Mouse (Mus musculus) heart, embryonic 15.5 days (tissue): ENCODE measurements around the gene Cxcl12. TPM values are rescaled to one million over a fixed set of nuclear protein-coding genes. Genes with fewer than 3 reads are reported as not detected.

Experiments
- ATAC-seq: fragments of 200-750 bp; cut with Nextera tagmentation; replicated peaks from 2 replicates; pipeline ENCODE4 v1.8.0; 2017; ENCODE audit warnings: low read depth, moderate TSS enrichment; ENCODE audit not compliant: insufficient number of reproducible peaks, insufficient read depth, low FRiP score
- H3K27ac ChIP-seq: fragments of 300-500 bp; sonication (generic); 2 replicates; pipeline ENCODE4 v1.5.1; 2015; ENCODE audit warnings: mild to moderate bottlenecking, inconsistent platforms
- H3K27me3 ChIP-seq: fragments of 300-500 bp; sonication (generic); 2 replicates; pipeline ENCODE4 v1.6.1; 2015; ENCODE audit warnings: inconsistent platforms
- H3K36me3 ChIP-seq: fragments of 300-500 bp; sonication (generic); 2 replicates; pipeline ENCODE4 v1.6.1; 2015; ENCODE audit warnings: mild to moderate bottlenecking, inconsistent platforms
- H3K4me1 ChIP-seq: fragments of 300-500 bp; sonication (generic); replicated peaks from 2 replicates; pipeline ENCODE4 v1.6.1; 2015; ENCODE audit warnings: inconsistent platforms
- H3K4me2 ChIP-seq: fragments of 300-500 bp; sonication (generic); 2 replicates; pipeline ENCODE4 v1.6.1; 2015; ENCODE audit warnings: inconsistent platforms, mild to moderate bottlenecking, moderate library complexity
- H3K4me3 ChIP-seq: fragments of 300-500 bp; sonication (generic); 2 replicates; pipeline ENCODE4 v1.5.1; 2015; ENCODE audit warnings: mild to moderate bottlenecking, inconsistent platforms
- H3K9ac ChIP-seq: fragments of 300-500 bp; sonication (generic); 2 replicates; pipeline ENCODE4 v1.6.1; 2015; ENCODE audit warnings: mild to moderate bottlenecking, inconsistent platforms
- H3K9me3 ChIP-seq: fragments of 300-500 bp; sonication (generic); replicated peaks from 2 replicates; pipeline ENCODE4 v1.6.1; 2016; ENCODE audit warnings: inconsistent platforms
- WGBS: fragments of 180-500 bp; shearing (Covaris S2); methylation state at CpG from one replicate; pipeline ENCODE4 v1.1.7; 2015; ENCODE audit warnings: mixed read lengths; 5-methylcytosine and 5-hydroxymethylcytosine counted together
- polyA plus RNA-seq: library from polyadenylated mRNA; unstranded; fragments of >200 nt; fragmentation: Nextera tagmentation; extraction: Ambion mirVana; gene quantifications from 2 replicates; pipeline ENCODE4 v1.2.1, GENCODE M21; 2015

The Cxcl12 gene
- polyA plus RNA-seq, 1 experiment from 2014 or later, result 128 TPM

GRCm38 (mm10) chr6:117159710-117160690 lies 8.3 kb upstream of the Cxcl12 start:
- 67% methylated on average over 16 of the region's 16 CpGs for WGBS
- Histone ChIP-seq H3K9me3 (no peaks in the 10 kb centered on the region), H3K4me2 (no peak overlapping the region), H3K4me3 (no peak overlapping the region), H3K4me1 (no peaks in the 10 kb centered on the region), H3K9ac (no peak overlapping the region), H3K27me3 (peaks cover 20% of the 10 kb centered on the region), H3K27ac (no peak overlapping the region), H3K36me3 (no peaks in the 10 kb centered on the region)
- no peak for ATAC-seq

DNA sequence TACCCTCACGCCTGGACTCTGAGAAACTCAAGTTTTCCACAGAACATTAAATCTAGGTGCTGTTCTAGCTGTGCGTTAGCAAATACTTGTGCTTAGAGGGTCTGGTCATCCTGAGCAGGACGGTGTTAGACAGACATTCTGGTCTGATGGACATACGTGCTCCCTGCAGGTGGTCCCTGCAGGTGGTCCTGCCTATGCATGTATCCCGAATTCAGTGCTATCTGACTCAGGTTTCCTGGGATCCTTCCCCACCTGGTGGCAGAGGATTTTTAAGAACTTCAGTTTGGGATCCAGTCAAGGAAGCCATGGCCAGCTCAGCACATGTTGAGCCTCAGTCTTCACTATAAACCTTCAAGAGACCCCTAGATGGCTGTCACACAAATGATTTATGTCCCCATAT lies 4.8 kb upstream of the Cxcl12 start:
- no peak for ATAC-seq
- H3K27me3 ChIP-seq, result peaks cover 27% of the 10 kb centered on the region
- H3K4me2 ChIP-seq, result no peak overlapping the region
- no peaks in the 10 kb centered on the region for H3K36me3 ChIP-seq
- no peak overlapping the region for H3K4me3 ChIP-seq
- H3K27ac ChIP-seq, result no peak overlapping the region
- WGBS, result 70% methylated on average over 5 of the region's 5 CpGs
- H3K4me1 ChIP-seq, result peaks cover 12% of the 10 kb centered on the region
- H3K9ac ChIP-seq, result no peak overlapping the region
- H3K9me3 ChIP-seq, result no peaks in the 10 kb centered on the region

GRCm38 (mm10) chr6:117166581-117167425 lies 1.5 kb upstream of the Cxcl12 start:
- Histone ChIP-seq H3K27me3 (peaks cover 45% of the 10 kb centered on the region), H3K4me2 (peak overlapping the region; percentile 92), H3K9me3 (no peaks in the 10 kb centered on the region), H3K9ac (no peak overlapping the region), H3K4me1 (peaks cover 22% of the 10 kb centered on the region), H3K4me3 (peak overlapping the region; percentile 67), H3K36me3 (no peaks in the 10 kb centered on the region), H3K27ac (no peak overlapping the region)
- 3% methylated on average over 16 of the region's 16 CpGs for WGBS
- peak; percentile 55; the same call in 1 of the 2 replicates for ATAC-seq

GRCm38 (mm10) chr6:117167426-117167730 lies 957 bp upstream of the Cxcl12 start:
- Histone ChIP-seq H3K4me2 (peak overlapping the region; percentile 92), H3K4me3 (peak overlapping the region; percentile 67), H3K36me3 (no peaks in the 10 kb centered on the region), H3K9me3 (no peaks in the 10 kb centered on the region), H3K4me1 (peaks cover 22% of the 10 kb centered on the region), H3K27me3 (peaks cover 46% of the 10 kb centered on the region), H3K9ac (no peak overlapping the region), H3K27ac (0 out of 2 replicates have a peak overlapping the region, but pooled peaks have one; percentile 65)
- 15% methylated on average over 7 of the region's 7 CpGs for WGBS
- ATAC-seq, result no peak

DNA sequence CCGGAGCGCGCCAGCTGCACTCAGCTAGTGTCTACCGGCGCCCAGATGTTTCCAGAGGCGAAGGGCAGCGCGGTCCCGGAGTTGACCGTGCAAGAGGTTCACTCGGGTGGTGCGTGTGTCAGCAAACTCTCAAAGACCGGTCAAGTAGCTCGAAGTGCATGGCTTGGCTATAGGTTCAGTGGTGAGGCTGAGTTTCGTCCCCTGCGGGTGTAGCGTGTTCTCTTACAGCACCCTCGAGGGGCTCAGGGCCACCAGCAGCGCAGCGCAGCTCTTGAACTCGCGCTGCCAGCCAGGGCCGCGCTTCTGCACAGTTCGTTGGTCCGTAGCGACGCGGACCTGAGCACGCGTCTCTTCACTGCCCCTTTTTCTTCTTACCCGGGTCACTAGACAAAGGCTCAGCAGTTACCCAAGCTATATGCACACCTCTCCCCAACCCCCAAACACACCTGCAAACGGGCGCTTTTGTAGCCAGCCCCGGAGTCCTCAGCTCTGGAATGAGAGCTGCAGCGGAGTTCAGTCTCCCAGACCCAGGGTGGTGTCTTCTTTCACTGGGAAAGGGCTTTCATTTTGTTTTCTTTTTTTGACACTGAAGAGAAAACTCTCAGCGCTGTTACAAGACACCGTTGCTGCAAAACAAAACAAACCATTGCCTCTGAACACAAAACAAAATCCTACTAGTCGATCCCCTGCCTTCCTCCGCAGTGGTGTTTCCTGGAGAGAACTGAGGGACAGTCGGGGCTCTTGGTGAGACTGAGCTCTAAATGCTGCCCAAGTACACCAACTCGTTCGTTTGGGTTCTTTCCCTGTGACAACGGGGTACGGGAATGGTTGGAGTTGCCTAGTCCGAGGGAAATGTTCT lies 945 bp downstream of the Cxcl12 start:
- Histone ChIP-seq H3K9ac (peak overlapping the region; percentile 74), H3K27me3 (peaks cover 46% of the 10 kb centered on the region), H3K36me3 (no peaks in the 10 kb centered on the region), H3K4me3 (peak overlapping the region; percentile 67), H3K27ac (peak overlapping the region; percentile 65), H3K4me2 (peak overlapping the region; percentile 92), H3K9me3 (no peaks in the 10 kb centered on the region), H3K4me1 (peaks cover 27% of the 10 kb centered on the region)
- ATAC-seq, result no peak
- WGBS, result 1% methylated on average over 46 of the region's 46 CpGs

DNA sequence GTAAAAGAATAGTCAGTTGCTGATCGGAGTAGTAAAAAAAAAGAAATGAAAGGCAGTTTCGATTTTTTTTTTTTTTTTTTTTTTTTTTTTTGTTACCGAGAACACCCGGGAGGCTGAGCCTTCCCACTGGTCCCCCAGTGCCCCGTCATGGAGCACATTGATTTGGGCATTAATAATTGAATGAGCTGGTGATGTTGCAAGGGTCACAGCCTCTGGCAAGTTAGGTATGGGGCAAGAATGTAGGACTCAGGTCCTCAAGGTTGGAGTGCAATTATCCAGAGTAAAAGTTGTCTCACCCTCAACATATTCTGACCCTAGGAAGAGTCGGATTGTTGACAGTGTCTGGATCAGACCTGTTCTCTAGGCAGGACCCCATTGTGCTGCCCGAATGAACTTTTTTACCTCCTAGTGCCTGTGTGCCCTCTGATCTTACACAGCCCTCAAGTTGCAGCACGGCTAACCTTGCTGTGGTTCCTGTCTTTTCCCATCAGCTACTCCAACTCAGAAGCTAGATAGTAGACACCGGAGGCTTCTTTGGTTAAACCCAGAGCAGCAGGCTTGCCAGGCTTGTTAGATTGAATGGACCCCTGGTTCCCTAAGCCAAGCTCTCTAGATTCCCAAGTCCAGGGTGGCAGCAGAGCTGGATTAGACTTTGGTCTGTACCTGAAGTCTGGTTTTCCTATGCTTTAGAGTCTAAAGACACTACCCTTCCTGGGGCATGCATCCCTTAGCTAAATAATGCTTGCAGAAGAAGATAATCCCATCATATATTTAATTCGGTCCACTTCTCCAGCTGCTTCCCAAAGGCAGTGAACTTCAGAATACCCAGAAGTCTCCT lies 1.8 kb downstream of the Cxcl12 start:
- H3K4me2 ChIP-seq, result peak overlapping the region; percentile 92
- no peaks in the 10 kb centered on the region for H3K36me3 ChIP-seq
- H3K9me3 ChIP-seq, result no peaks in the 10 kb centered on the region
- H3K9ac ChIP-seq, result peak overlapping the region; percentile 74
- 31% methylated on average over 10 of the region's 10 CpGs for WGBS
- H3K27ac ChIP-seq, result no peak overlapping the region
- peaks cover 46% of the 10 kb centered on the region for H3K27me3 ChIP-seq
- peaks cover 27% of the 10 kb centered on the region for H3K4me1 ChIP-seq
- peak overlapping the region; percentile 67 for H3K4me3 ChIP-seq
- ATAC-seq, result no peak

GRCm38 (mm10) chr6:117172358-117172757 lies 4.0 kb downstream of the Cxcl12 start:
- no peak overlapping the region for H3K4me3 ChIP-seq
- H3K4me1 ChIP-seq, result peaks cover 24% of the 10 kb centered on the region
- no peak overlapping the region for H3K27ac ChIP-seq
- no peak for ATAC-seq
- WGBS, result 79% methylated on average over 6 of the region's 6 CpGs
- no peaks in the 10 kb centered on the region for H3K36me3 ChIP-seq
- H3K4me2 ChIP-seq, result no peak overlapping the region
- no peak overlapping the region for H3K9ac ChIP-seq
- H3K27me3 ChIP-seq, result peaks cover 36% of the 10 kb centered on the region
- no peaks in the 10 kb centered on the region for H3K9me3 ChIP-seq

DNA sequence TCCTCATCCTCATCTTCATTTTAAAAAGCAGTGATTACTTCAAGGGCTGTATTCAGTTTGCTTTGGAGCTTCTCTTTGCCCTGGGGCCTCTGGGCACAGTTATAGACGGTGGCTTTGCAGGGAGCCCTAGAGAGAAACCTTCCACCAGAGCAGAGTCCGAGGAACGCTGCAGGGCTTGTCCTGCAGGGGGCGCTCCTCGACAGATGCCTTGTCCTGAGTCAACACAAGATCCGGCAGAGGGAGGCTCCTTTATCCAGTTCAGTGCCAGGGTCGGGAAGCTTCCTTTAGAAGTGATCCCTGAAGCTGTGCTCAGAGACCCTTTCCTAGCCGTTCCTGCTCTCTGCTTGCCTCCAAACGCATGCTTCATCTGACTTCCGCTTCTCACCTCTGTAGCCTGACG lies 5.5 kb downstream of the Cxcl12 start:
- H3K9ac ChIP-seq, result no peak overlapping the region
- H3K27me3 ChIP-seq, result peaks cover 40% of the 10 kb centered on the region
- H3K4me1 ChIP-seq, result peaks cover 13% of the 10 kb centered on the region; the same call in 1 of the 2 replicates
- H3K36me3 ChIP-seq, result peaks cover 11% of the 10 kb centered on the region; the same call in 1 of the 2 replicates
- no peak overlapping the region for H3K4me3 ChIP-seq
- H3K27ac ChIP-seq, result no peak overlapping the region
- no peak overlapping the region; the same call in 1 of the 2 replicates for H3K4me2 ChIP-seq
- H3K9me3 ChIP-seq, result no peaks in the 10 kb centered on the region
- ATAC-seq, result peak; percentile 48; the same call in 1 of the 2 replicates
- WGBS, result 18% methylated on average over 11 of the region's 11 CpGs

DNA sequence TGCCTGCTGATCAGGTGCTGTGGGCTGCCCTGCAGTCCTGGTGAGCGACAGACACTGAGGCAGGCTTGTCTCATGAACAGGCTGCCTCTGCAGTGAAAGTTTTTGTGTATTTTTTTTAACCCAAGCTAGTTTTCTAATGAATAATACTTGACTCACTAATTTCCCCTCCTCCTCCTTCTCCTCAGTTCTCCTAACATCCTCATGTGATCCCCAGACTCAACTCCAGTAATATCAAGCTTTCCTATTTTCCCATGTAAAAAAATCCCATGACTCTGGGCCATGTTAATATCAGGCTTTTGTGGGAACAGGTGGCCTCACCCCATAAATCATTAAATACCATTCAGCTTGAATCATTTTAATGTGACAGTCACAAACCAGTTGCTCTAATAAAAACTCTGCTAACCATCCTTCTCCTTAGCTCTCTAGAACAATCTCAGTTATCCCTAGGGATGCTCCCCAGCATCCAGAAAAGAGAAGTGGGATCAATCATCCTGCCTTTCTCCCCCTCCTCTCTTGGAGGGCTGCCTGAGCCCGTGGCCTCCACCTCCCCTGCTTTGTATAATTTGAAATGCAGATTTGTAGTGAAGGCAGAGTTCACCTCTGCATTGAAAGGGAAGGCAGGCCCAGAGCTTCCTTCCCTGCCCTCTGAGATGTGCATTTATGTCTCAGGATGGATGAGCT lies 6.9 kb downstream of the Cxcl12 start:
- Histone ChIP-seq H3K9me3 (no peaks in the 10 kb centered on the region), H3K4me1 (peaks cover 11% of the 10 kb centered on the region; the same call in 1 of the 2 replicates), H3K27me3 (peaks cover 36% of the 10 kb centered on the region), H3K9ac (no peak overlapping the region), H3K4me3 (no peak overlapping the region), H3K4me2 (no peak overlapping the region), H3K27ac (no peak overlapping the region), H3K36me3 (peaks cover 15% of the 10 kb centered on the region; the same call in 1 of the 2 replicates)
- ATAC-seq, result no peak
- WGBS, result 75% methylated on average over 2 of the region's 2 CpGs
